Mouse (Mus musculus): ENCODE results near the gene Rab15.
"Not testable (repeated sequence)": the region's sequence is repeated elsewhere in the genome, so short reads cannot be mapped to it uniquely, and the experiment has no call there.

DNA sequence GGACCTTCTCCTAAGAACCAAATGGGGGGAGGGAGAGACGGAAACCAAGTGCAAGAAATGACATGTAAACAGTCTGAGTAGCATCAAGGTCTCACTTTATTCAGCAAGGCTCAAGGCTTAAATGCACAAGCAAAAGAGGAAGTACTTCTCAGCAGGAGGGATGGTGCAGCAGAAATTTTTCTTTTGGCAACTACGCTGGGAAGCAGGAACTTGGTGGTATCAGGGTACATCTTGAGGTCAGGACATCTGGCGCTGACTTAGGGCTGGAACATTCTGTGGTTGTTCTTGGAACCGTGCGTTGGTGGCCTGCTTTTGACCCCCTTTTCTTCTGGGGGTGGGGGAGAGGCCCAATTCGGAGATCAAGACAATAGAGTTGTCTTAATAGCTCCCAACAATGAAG, 36.1 kb upstream of the Rab15 start:
- not testable (repeated sequence) for TF ChIP-seq CTCF (IDR thresholded peaks at IDR 0.05; ENCODE audit: control insufficient read depth, insufficient read depth, insufficient read length); USF1 (IDR thresholded peaks at IDR 0.05; ENCODE audit: low read depth); FOSL1 (IDR thresholded peaks at IDR 0.05; ENCODE audit: insufficient read depth, low read length, poor library complexity, severe bottlenecking); MAX (IDR thresholded peaks at IDR 0.05); CEBPB (IDR thresholded peaks at IDR 0.05; ENCODE audit: low read depth); MYOD1 (IDR thresholded peaks at IDR 0.05; ENCODE audit: control insufficient read depth, insufficient read length, low read depth)
